Mouse (Mus musculus) forebrain, embryonic 12.5 days (tissue): ENCODE measurements around the gene Gm42791. TPM values are rescaled to one million over a fixed set of nuclear protein-coding genes. Genes with fewer than 3 reads are reported as not detected.

Source experiments
- ATAC-seq: fragments of 200-750 bp; cut with Nextera tagmentation; 2 replicates; pipeline ENCODE4 v1.8.0; 2017; ENCODE audit warnings: moderate TSS enrichment; ENCODE audit not compliant: low FRiP score
- H3K27ac ChIP-seq: fragments of 300-500 bp; sonication (generic); 2 replicates; pipeline ENCODE4 v1.5.1; 2016; ENCODE audit warnings: mild to moderate bottlenecking
- H3K27me3 ChIP-seq: fragments of 300-500 bp; sonication (generic); 2 replicates; pipeline ENCODE4 v1.6.1; 2016; ENCODE audit warnings: mild to moderate bottlenecking
- H3K36me3 ChIP-seq: fragments of 300-500 bp; sonication (generic); replicated peaks from 2 replicates; pipeline ENCODE4 v1.6.1; 2016; ENCODE audit warnings: mild to moderate bottlenecking
- H3K4me1 ChIP-seq: fragments of 300-500 bp; sonication (generic); 2 replicates; pipeline ENCODE4 v1.6.1; 2016
- H3K4me2 ChIP-seq: fragments of 300-500 bp; sonication (generic); 2 replicates; pipeline ENCODE4 v1.6.1; 2016; ENCODE audit warnings: mild to moderate bottlenecking, moderate library complexity
- H3K4me3 ChIP-seq: fragments of 300-500 bp; sonication (generic); replicated peaks from 2 replicates; pipeline ENCODE4 v1.5.1; 2016; ENCODE audit warnings: mild to moderate bottlenecking
- H3K9ac ChIP-seq: fragments of 300-500 bp; sonication (generic); 2 replicates; pipeline ENCODE4 v1.6.1; 2016; ENCODE audit warnings: mild to moderate bottlenecking
- H3K9me3 ChIP-seq: fragments of 300-500 bp; sonication (generic); 2 replicates; pipeline ENCODE4 v1.6.1; 2016
- WGBS: fragments of 180-500 bp; shearing (Covaris S2); methylation state at CpG from one replicate; pipeline ENCODE4 v1.1.7; 2016; 5-methylcytosine and 5-hydroxymethylcytosine counted together
- polyA plus RNA-seq: library from polyadenylated mRNA; unstranded; fragments of >200 nt; fragmentation: Nextera tagmentation; extraction: Ambion mirVana; gene quantifications from 2 replicates; pipeline ENCODE4 v1.2.1, GENCODE M21; 2016

The Gm42791 gene
- polyA plus RNA-seq, 1 experiment from 2014 or later = 4.9 TPM

DNA sequence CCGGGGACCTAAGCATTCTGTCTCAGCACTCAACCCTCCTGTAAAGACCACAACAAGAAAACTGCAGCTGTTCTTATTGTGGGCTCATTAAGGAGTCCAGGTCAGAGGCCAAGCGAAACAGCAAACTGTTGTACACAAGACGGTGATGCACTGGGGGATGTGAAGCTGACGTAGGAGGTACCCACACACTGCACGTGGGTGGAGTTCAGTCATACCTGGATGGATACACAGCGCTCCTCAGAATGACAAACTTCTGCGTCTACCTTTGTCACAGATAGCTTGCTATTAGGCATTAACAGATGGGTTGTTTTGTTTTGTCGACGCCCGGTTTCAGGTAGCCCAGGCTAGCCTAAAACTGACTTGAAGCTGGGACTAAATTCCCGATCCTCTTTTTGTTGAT is 2.3 kb downstream of the Gm42791 start:
- Histone ChIP-seq H3K4me3 (no peak overlapping the region), H3K4me1 (peaks cover 20% of the 10 kb centered on the region), H3K4me2 (no peak overlapping the region), H3K9ac (no peak overlapping the region), H3K27ac (no peak overlapping the region), H3K9me3 (0 out of 2 replicates have a peak, but pooled peaks cover 12% of the 10 kb centered on the region), H3K27me3 (peaks cover 3% of the 10 kb centered on the region; the same call in 1 of the 2 replicates), H3K36me3 (0 out of 2 replicates have a peak, but pooled peaks cover 6% of the 10 kb centered on the region)
- whole genome bisulfite sequencing = 99% methylated on average over 11 of the region's 11 CpGs
- ATAC-seq = no peak

DNA sequence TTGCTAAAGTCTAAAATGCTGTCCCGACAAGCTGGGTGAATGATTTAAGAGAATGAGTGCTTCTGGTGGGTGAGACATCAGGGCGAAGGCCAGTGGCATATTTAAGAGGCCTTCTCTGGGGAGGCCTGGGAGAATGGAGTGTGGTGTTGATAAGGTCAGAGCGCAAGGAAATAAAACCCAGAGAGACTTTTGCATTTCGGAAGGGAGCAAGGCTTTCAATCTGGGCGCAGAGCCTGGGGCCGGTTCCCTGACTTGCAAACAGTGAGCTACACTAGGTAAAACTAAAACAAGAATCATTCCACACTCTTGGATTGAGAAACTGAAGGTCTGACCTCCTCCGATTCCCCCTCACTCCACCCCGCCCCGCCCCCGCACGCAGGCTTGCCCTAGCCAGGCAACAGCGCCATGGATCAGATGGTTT is 4.0 kb downstream of the Gm42791 start:
- H3K9me3 ChIP-seq = 0 out of 2 replicates have a peak, but pooled peaks cover 12% of the 10 kb centered on the region
- ATAC-seq = no peak
- 0 out of 2 replicates have a peak, but pooled peaks cover 6% of the 10 kb centered on the region for H3K36me3 ChIP-seq
- H3K9ac ChIP-seq = no peak overlapping the region
- H3K4me3 ChIP-seq = no peak overlapping the region
- peaks cover 14% of the 10 kb centered on the region for H3K4me1 ChIP-seq
- H3K27me3 ChIP-seq = no peaks in the 10 kb centered on the region
- WGBS = 90% methylated on average over 12 of the region's 12 CpGs
- H3K4me2 ChIP-seq = no peak overlapping the region
- H3K27ac ChIP-seq = no peak overlapping the region

GRCm38 (mm10) chr5:148989480-148989879 is 5.5 kb downstream of the Gm42791 start:
- H3K9ac ChIP-seq = no peak overlapping the region
- 83% methylated on average over 7 of the region's 7 CpGs for WGBS

DNA sequence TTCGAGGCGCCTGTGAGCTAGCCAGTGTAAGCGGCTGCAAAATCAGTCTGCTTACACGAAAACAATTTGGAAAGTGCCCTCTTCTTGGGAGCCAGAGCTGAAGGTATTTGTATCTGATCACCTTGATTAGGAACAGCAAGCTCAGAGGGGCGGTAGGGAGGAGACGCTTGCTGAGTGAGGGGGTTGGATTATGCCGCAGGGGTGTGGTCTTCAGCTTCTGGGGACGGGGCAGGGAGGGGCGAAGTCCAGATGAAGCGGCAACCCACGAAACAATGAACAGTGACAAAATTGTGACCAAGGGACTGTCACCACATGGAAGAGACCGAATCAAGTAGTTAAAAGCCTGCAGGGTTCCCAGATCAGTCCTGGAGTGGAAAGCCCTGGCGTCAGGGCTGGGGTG is 10.0 kb downstream of the Gm42791 start:
- no peaks in the 10 kb centered on the region for H3K36me3 ChIP-seq

More at GRCm38 (mm10) chr5:148989480-148989879, 5.5 kb downstream of the Gm42791 start:
- Histone ChIP-seq H3K36me3 (0 out of 2 replicates have a peak, but pooled peaks cover 6% of the 10 kb centered on the region), H3K27ac (no peak overlapping the region), H3K4me1 (peaks cover 4% of the 10 kb centered on the region), H3K4me3 (no peak overlapping the region), H3K9me3 (peaks cover 15% of the 10 kb centered on the region; the same call in 1 of the 2 replicates), H3K4me2 (no peak overlapping the region), H3K27me3 (no peaks in the 10 kb centered on the region)
- ATAC-seq = no peak

GRCm38 (mm10) chr5:148983696-148984095 is 11.3 kb downstream of the Gm42791 start:
- H3K36me3 ChIP-seq = no peaks in the 10 kb centered on the region
- H3K27me3 ChIP-seq = no peaks in the 10 kb centered on the region
- H3K4me3 ChIP-seq = no peak overlapping the region
- WGBS = 93% methylated on average over 1 of the region's 1 CpGs
- ATAC-seq = no peak
- no peaks in the 10 kb centered on the region for H3K4me1 ChIP-seq
- H3K27ac ChIP-seq = no peak overlapping the region
- no peak overlapping the region for H3K9ac ChIP-seq
- peaks cover 14% of the 10 kb centered on the region for H3K9me3 ChIP-seq
- no peak overlapping the region for H3K4me2 ChIP-seq

More for the DNA sequence above, 10.0 kb downstream of the Gm42791 start:
- Histone ChIP-seq H3K4me3 (no peak overlapping the region), H3K9me3 (peaks cover 14% of the 10 kb centered on the region), H3K4me2 (no peak overlapping the region), H3K27ac (no peak overlapping the region), H3K9ac (no peak overlapping the region), H3K27me3 (no peaks in the 10 kb centered on the region), H3K4me1 (no peaks in the 10 kb centered on the region)
- ATAC-seq = no peak
- 47% methylated on average over 13 of the region's 13 CpGs for WGBS

GRCm38 (mm10) chr5:148983108-148983664 is 11.8 kb downstream of the Gm42791 start:
- Histone ChIP-seq H3K4me3 (no peak overlapping the region), H3K9ac (no peak overlapping the region), H3K4me1 (peaks cover 5% of the 10 kb centered on the region), H3K4me2 (no peak overlapping the region), H3K36me3 (no peaks in the 10 kb centered on the region), H3K27ac (no peak overlapping the region), H3K27me3 (no peaks in the 10 kb centered on the region), H3K9me3 (peaks cover 14% of the 10 kb centered on the region)
- WGBS = 81% methylated on average over 12 of the region's 12 CpGs
- no peak for ATAC-seq

- WGBS = 94% methylated on average over 7 of the region's 7 CpGs
- no peak overlapping the region for H3K4me2 ChIP-seq
- H3K9me3 ChIP-seq = peaks cover 8% of the 10 kb centered on the region
- ATAC-seq = no peak
- no peaks in the 10 kb centered on the region for H3K27me3 ChIP-seq
- no peak overlapping the region for H3K27ac ChIP-seq
- H3K4me3 ChIP-seq = no peak overlapping the region
- no peak overlapping the region for H3K9ac ChIP-seq
- H3K4me1 ChIP-seq = peaks cover 12% of the 10 kb centered on the region
- no peaks in the 10 kb centered on the region for H3K36me3 ChIP-seq
These were observed 12.6 kb downstream of the Gm42791 start for GRCm38 (mm10) chr5:148982396-148982795.

DNA sequence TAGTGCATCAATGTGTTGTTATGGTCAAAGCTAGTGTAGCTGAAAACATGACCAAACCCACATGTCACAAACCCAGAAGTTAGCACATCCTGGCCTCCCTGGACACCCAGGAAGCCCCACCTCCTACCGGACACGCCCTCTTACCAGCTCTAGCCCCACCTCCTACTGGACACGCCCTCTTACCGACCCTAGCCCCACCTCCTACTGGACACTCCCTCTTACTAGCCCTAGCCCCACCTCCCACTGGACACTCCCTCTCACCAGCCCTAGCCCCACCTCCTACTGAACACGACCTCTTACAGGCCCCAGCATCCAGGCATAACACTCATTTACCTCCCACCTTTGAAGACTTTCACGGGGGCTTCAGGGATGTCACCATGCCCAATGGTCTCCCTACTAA is 14.3 kb downstream of the Gm42791 start:
- Histone ChIP-seq H3K27ac (no peak overlapping the region), H3K4me2 (no peak overlapping the region), H3K4me3 (no peak overlapping the region), H3K27me3 (no peaks in the 10 kb centered on the region), H3K4me1 (peaks cover 12% of the 10 kb centered on the region), H3K9me3 (peaks cover 8% of the 10 kb centered on the region), H3K36me3 (no peaks in the 10 kb centered on the region), H3K9ac (no peak overlapping the region)
- WGBS = 65% methylated on average over 6 of the region's 6 CpGs
- no peak for ATAC-seq

DNA sequence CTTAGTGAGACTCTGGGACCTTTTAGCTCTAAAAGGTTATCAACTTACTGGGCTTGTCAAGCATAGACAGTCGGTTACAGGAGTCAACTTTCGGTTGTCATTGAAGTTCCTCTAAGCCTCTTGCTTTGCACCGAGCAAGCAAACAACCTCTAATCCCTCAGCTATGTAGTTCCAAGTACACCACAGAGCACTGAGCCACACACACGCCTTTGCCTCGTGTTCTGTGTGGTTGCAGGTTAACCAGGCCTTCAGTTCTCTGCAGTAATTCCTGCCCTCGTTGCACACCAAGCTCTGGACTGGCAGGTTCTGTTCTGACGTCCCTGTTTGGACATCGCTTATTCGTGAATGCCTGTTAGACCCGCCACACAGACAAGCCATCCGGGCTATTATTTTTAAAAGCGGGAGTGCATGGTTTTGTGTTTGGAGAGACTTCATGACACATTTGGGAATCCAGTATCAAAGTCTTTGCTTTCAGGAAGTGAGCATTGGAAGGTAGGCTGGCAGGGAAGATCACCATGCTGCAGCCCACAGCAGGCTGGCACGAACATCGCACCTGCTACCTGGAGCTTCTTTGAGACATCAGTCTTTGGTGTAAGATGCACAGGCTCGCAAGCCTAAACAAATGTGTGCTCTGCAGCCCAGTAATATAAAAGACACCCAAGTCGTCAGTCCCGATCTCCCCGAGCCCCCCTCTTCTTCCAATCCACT is 16.3 kb downstream of the Gm42791 start:
- Histone ChIP-seq H3K27ac (peak overlapping the region; percentile 8; the same call in 1 of the 2 replicates), H3K4me3 (no peak overlapping the region)

DNA sequence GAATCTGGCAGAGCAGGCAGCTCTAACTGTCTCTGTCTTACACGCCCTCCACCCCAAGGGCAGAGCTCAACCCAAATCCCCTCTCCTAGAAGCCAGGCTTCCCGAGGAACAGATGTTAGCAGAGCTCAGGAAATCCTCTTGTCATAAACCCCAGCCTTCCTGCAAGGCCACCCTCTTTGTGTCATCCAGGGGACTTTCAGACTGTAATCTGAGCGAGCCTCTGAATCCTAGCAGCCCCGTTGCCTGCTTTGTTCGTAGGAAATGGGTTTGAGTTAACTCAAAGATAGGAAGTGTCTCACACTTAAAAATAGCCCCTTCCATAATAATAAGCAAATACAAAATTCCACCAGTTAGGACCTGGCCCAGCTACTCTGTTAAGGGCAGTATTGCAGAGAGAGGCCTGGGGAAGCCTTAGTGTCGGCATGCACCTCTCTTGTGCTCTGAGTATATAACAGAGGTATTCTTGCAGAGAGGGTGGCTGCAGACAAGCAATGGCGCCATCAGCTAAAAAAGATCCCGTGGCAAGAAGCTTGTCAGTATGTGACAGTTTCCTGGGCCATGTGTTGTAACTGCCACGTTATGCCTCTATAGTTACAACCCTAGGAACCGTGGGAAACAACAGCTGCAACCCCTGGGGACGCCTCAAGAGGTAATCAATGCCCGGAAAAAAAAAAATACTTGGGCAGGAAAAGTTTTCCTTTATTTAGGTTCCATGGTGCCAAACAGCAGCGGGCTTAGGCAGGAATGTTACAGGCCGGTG is 17.1 kb downstream of the Gm42791 start:
- H3K27ac ChIP-seq = peak overlapping the region; percentile 8; the same call in 1 of the 2 replicates
- H3K9me3 ChIP-seq = no peaks in the 10 kb centered on the region
- no peak overlapping the region for H3K9ac ChIP-seq
- 38% methylated on average over 14 of the region's 14 CpGs for WGBS
- no peaks in the 10 kb centered on the region for H3K27me3 ChIP-seq
- no peaks in the 10 kb centered on the region for H3K36me3 ChIP-seq
- H3K4me2 ChIP-seq = no peak overlapping the region
- no peak for ATAC-seq
- H3K4me3 ChIP-seq = no peak overlapping the region
- peaks cover 18% of the 10 kb centered on the region for H3K4me1 ChIP-seq

More for the DNA sequence above, 16.3 kb downstream of the Gm42791 start:
- Histone ChIP-seq H3K27me3 (no peaks in the 10 kb centered on the region), H3K9me3 (peaks cover 1% of the 10 kb centered on the region; the same call in 1 of the 2 replicates), H3K9ac (no peak overlapping the region), H3K36me3 (no peaks in the 10 kb centered on the region), H3K4me1 (peaks cover 12% of the 10 kb centered on the region), H3K4me2 (no peak overlapping the region)
- WGBS = 70% methylated on average over 18 of the region's 18 CpGs
- ATAC-seq = no peak

GRCm38 (mm10) chr5:148976876-148977275 is 18.1 kb downstream of the Gm42791 start:
- Histone ChIP-seq H3K36me3 (no peaks in the 10 kb centered on the region), H3K4me2 (no peak overlapping the region)
- WGBS = 89% methylated on average over 8 of the region's 8 CpGs

GRCm38 (mm10) chr5:148975035-148975434 is 19.9 kb downstream of the Gm42791 start:
- Histone ChIP-seq H3K36me3 (no peaks in the 10 kb centered on the region), H3K4me2 (no peak overlapping the region), H3K27ac (no peak overlapping the region), H3K9ac (no peak overlapping the region), H3K4me1 (peaks cover 18% of the 10 kb centered on the region), H3K4me3 (no peak overlapping the region), H3K9me3 (no peaks in the 10 kb centered on the region), H3K27me3 (no peaks in the 10 kb centered on the region)
- ATAC-seq = no peak
- 92% methylated on average over 12 of the region's 12 CpGs for WGBS

More at GRCm38 (mm10) chr5:148976876-148977275, 18.1 kb downstream of the Gm42791 start:
- Histone ChIP-seq H3K4me3 (no peak overlapping the region), H3K27me3 (no peaks in the 10 kb centered on the region), H3K9me3 (no peaks in the 10 kb centered on the region), H3K27ac (no peak overlapping the region), H3K4me1 (peaks cover 18% of the 10 kb centered on the region), H3K9ac (no peak overlapping the region)
- no peak for ATAC-seq
